Mouse (Mus musculus) liver, adult 2 months (tissue): Measurements from ENCODE around the gene Rpl39. TPM values are rescaled to one million over a fixed set of nuclear protein-coding genes. Genes with fewer than 3 reads are reported as not detected.

Experiments
- DNase-seq: peaks from one replicate; pipeline ENCODE4 v3.0.0-alpha.2; 2011; ENCODE audit warnings: low read depth, low spot score; ENCODE audit errors: extremely low read depth
- H3K27ac ChIP-seq: fragments of 200-500 bp; replicated peaks from 2 replicates; pipeline ENCODE4 v1.5.1; 2012; ENCODE audit warnings: low read depth, mild to moderate bottlenecking, control low read depth, inconsistent platforms, low read length; ENCODE audit not compliant: insufficient read depth
- H3K27me3 ChIP-seq: fragments of 200-500 bp; 2 replicates; pipeline ENCODE4 v1.6.1; 2012; ENCODE audit warnings: mild to moderate bottlenecking, moderate library complexity, low read length, inconsistent platforms; ENCODE audit not compliant: control insufficient read depth, insufficient read depth
- H3K36me3 ChIP-seq: fragments of 200-500 bp; 2 replicates; pipeline ENCODE4 v1.6.1; 2012; ENCODE audit warnings: low read length, inconsistent platforms; ENCODE audit not compliant: control insufficient read depth, insufficient read depth
- H3K4me1 ChIP-seq: fragments of 200-500 bp; 2 replicates; pipeline ENCODE4 v1.6.1; 2011; ENCODE audit warnings: low read length; ENCODE audit not compliant: control insufficient read depth, insufficient read depth
- H3K4me3 ChIP-seq: fragments of 200-500 bp; 2 replicates; pipeline ENCODE4 v1.5.1; 2011; ENCODE audit warnings: low read depth, mild to moderate bottlenecking, control low read depth, low read length, moderate library complexity; ENCODE audit not compliant: insufficient read depth
- H3K79me2 ChIP-seq: fragments of 200-500 bp; 2 replicates; pipeline ENCODE4 v1.6.1; 2012; ENCODE audit warnings: inconsistent platforms, mild to moderate bottlenecking, low read length, moderate library complexity; ENCODE audit not compliant: control insufficient read depth, insufficient read depth
- H3K9ac ChIP-seq: fragments of 200-500 bp; 2 replicates; pipeline ENCODE4 v1.6.1; 2012; ENCODE audit warnings: low read depth, mild to moderate bottlenecking, control low read depth, inconsistent platforms, low read length
- CTCF ChIP-seq: fragments of 200-500 bp; IDR thresholded peaks from 2 replicates; pipeline ENCODE4 v1.5.1; 2011; ENCODE audit warnings: low read depth, low read length, control low read depth
- POLR2A ChIP-seq: fragments of 200-500 bp; IDR thresholded peaks from 2 replicates; pipeline ENCODE4 v1.6.1; 2011; ENCODE audit warnings: low read length, control low read depth; ENCODE audit not compliant: insufficient read depth; ENCODE audit errors: extremely low read depth
- whole genome bisulfite sequencing: fragments of 180-500 bp; shearing (Covaris S2); methylation state at CpG from one replicate; pipeline ENCODE4 v1.1.7; 2018; 5-methylcytosine and 5-hydroxymethylcytosine counted together
- polyA plus RNA-seq: library from polyadenylated mRNA; depleted of rRNA; stranded (reverse); fragments of >200 nt; gene quantifications from 2 replicates; pipeline ENCODE4 v1.2.3, GENCODE M21; 2012; rRNA removed
- total RNA-seq: library from RNA; depleted of rRNA; stranded (reverse); fragments of >200 nt; gene quantifications from 2 replicates; pipeline ENCODE4 v1.2.3, GENCODE M21; 2014; rRNA removed

The Rpl39 gene
- total and polyA plus RNA-seq, 2 experiments, result 35.1 to 175 TPM

DNA sequence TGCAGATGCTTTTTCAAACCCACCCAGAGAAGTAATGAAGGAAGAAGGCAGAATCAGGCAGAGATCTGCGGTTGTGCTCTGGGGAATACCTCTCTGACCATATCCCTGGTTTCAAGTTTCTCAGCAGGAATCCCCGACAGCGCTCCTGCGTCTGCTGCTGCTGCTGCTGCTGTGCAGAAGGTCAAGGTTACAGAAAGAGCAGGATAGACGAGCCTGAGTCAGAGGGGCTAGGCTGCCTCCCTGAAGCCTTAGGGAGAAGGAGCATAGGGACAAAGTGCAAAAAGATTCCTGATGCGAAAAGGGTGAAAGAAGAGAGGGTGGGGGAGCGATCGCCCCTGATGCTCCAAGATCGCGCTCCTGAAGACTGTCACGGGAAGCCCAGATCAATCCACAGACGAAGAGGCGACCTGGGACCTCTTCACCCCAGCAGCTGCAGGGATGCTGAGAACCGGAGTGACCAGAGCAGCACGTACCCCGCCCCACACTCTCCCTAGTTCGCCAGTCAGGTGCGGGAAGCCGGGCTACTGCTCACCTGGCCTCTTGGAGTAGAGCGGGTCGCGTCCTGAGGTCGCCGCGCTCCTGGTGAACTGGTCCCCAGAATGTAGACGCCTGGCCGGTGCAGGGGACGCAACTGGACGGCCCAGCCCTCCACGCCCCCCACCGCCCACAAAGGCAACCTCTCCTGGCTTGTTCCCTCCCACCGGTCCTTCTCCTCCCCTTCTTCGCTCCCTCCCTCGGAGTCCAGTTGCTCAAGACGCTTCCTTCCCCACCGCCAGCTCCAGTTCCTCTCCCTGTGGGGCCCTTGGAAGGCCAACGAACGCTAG lies 36.9 kb downstream of the Rpl39 start, which contains the start of gene Sowahd:
TSS of gene Sowahd (plus strand) at position 780 of the 824 bp plus-strand sequence.
- Histone ChIP-seq H3K4me1 (0 out of 2 replicates have a peak, but pooled peaks cover 3% of the 10 kb centered on the region), H3K36me3 (no peaks in the 10 kb centered on the region), H3K27ac (no peak within 1 kb of the TSS), H3K27me3 (peaks cover 9% of the 10 kb centered on the region; the same call in 1 of the 2 replicates), H3K9ac (peak within 1 kb of the TSS; percentile 17), H3K4me3 (peak within 1 kb of the TSS; percentile 41; the same call in 1 of the 2 replicates), H3K79me2 (no peaks in the 10 kb centered on the region)
- 4% methylated on average over 33 of the region's 38 CpGs for WGBS
- no peak for DNase-seq
- TF ChIP-seq POLR2A (no peak), CTCF (no peak)

DNA sequence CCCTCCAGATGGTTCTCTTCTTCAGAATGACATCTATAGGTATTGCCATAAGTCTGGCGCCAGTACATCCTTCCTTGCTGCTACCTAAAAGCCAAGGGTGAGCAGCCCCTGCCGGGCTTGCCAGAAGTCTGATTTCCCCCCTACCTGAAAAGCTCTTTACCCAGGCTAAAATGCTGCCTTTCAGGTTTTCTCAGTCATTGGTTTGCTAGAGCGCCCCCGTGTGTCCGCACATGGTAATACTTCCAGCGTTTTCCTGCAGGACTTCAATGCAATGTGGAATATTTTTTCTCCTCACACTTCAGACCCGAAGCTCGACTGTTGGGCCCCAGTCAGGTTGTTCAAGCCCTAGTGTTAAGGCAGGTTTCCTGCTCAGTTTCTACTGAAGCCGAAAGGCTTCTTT lies 42.5 kb downstream of the Rpl39 start:
- TF ChIP-seq CTCF, result peak; percentile 55; the same call in 1 of the 2 replicates
- TF ChIP-seq POLR2A, result no peak
- no peak overlapping the region for H3K9ac ChIP-seq
- H3K27ac ChIP-seq, result no peak overlapping the region
- DNase-seq, result no peak
- H3K27me3 ChIP-seq, result no peaks in the 10 kb centered on the region
- H3K4me1 ChIP-seq, result no peaks in the 10 kb centered on the region
- WGBS, result 12% methylated on average over 9 of the region's 9 CpGs
- H3K36me3 ChIP-seq, result no peaks in the 10 kb centered on the region
- H3K4me3 ChIP-seq, result no peak overlapping the region
- no peaks in the 10 kb centered on the region for H3K79me2 ChIP-seq

Other genes with a start within 250 kb of the Rpl39 start
- gene Ube2a, start 211.5 kb downstream of the Rpl39 start, total RNA-seq, result 12.2 and 17.5 TPM in 2 replicates
- 21.9 and 25.9 TPM in 2 replicates for gene Ube2a, start 211.5 kb downstream of the Rpl39 start, polyA plus RNA-seq
- gene C330007P06Rik, start 211.3 kb downstream of the Rpl39 start, total RNA-seq, result 26.2 and 30.5 TPM in 2 replicates
- gene C330007P06Rik, start 211.3 kb downstream of the Rpl39 start, polyA plus RNA-seq, result 9.4 and 12.1 TPM in 2 replicates
- 1.5 and 1.6 TPM in 2 replicates for gene Nkrf, start 182.5 kb downstream of the Rpl39 start, total RNA-seq
- gene Nkrf, start 182.5 kb downstream of the Rpl39 start, polyA plus RNA-seq, result 0.39 TPM in 2 replicates
- 0.55 and 1.9 TPM in 2 replicates for gene Sept6, start 93.6 kb downstream of the Rpl39 start, total RNA-seq
- 1.1 and 1.2 TPM in 2 replicates for gene Sept6, start 93.6 kb downstream of the Rpl39 start, polyA plus RNA-seq
- gene Sowahd, start 36.6 kb downstream of the Rpl39 start, total RNA-seq, result not detected in 2 replicates
- gene Sowahd, start 36.6 kb downstream of the Rpl39 start, polyA plus RNA-seq, result not detected in 2 replicates
- 4.6 and 5.7 TPM in 2 replicates for gene Upf3b, start 24.9 kb upstream of the Rpl39 start, total RNA-seq
- 1.4 and 2.2 TPM in 2 replicates for gene Upf3b, start 24.9 kb upstream of the Rpl39 start, polyA plus RNA-seq
- 4.3 and 5.0 TPM in 2 replicates for gene Nkap, start 41.4 kb upstream of the Rpl39 start, total RNA-seq
- 0.97 and 1.1 TPM in 2 replicates for gene Nkap, start 41.4 kb upstream of the Rpl39 start, polyA plus RNA-seq
- not detected in 2 replicates for gene Akap14, start 83.4 kb upstream of the Rpl39 start, total RNA-seq
- not detected in 2 replicates for gene Akap14, start 83.4 kb upstream of the Rpl39 start, polyA plus RNA-seq
- 297 and 311 TPM in 2 replicates for gene Ndufa1, start 105.8 kb upstream of the Rpl39 start, total RNA-seq
- gene Ndufa1, start 105.8 kb upstream of the Rpl39 start, polyA plus RNA-seq, result 260 and 276 TPM in 2 replicates
- 0.87 and 1.1 TPM in 2 replicates for gene Rnf113a1, start 105.8 kb upstream of the Rpl39 start, total RNA-seq
- 1.4 and 1.7 TPM in 2 replicates for gene Rnf113a1, start 105.8 kb upstream of the Rpl39 start, polyA plus RNA-seq
- not detected in 2 replicates for gene Gm9, start 125.6 kb upstream of the Rpl39 start, total RNA-seq
- not detected in 2 replicates for gene Gm9, start 125.6 kb upstream of the Rpl39 start, polyA plus RNA-seq
- gene Rhox1, start 136.9 kb upstream of the Rpl39 start, total RNA-seq, result not detected in 2 replicates
- not detected in 2 replicates for gene Rhox1, start 136.9 kb upstream of the Rpl39 start, polyA plus RNA-seq
- not detected in 2 replicates for gene Rhox2a, start 159.6 kb upstream of the Rpl39 start, total RNA-seq
- gene Rhox2a, start 159.6 kb upstream of the Rpl39 start, polyA plus RNA-seq, result not detected in 2 replicates
- not detected in 2 replicates for gene Rhox3a, start 164.5 kb upstream of the Rpl39 start, total RNA-seq
- not detected in 2 replicates for gene Rhox3a, start 164.5 kb upstream of the Rpl39 start, polyA plus RNA-seq
- gene Rhox4a, start 179.9 kb upstream of the Rpl39 start, total RNA-seq, result not detected in 2 replicates
- not detected in 2 replicates for gene Rhox4a, start 179.9 kb upstream of the Rpl39 start, polyA plus RNA-seq